Mouse (Mus musculus) erythroblast, adult 5-6 weeks (primary cell): Measurements from ENCODE around the gene Fam107b. TPM values are rescaled to one million over a fixed set of nuclear protein-coding genes. Genes with fewer than 3 reads are reported as not detected.

ENCODE experiments used
- ATAC-seq: replicated peaks from 2 replicates; pipeline ENCODE4 v1.8.0; 2016; ENCODE audit warnings: moderate number of reproducible peaks, mild to moderate bottlenecking, moderate TSS enrichment, inconsistent platforms; ENCODE audit not compliant: poor library complexity, low FRiP score, severe bottlenecking
- total RNA-seq, 2 experiments: library from RNA; stranded (forward) in 1 of 2; stranded (reverse) in 1 of 2; fragments of 150-400 nt in 1 of 2; fragments of 200-764, 138-1000 nt in 1 of 2; gene quantifications; 2 replicates each; pipeline versions ENCODE4 v1.2.3 to v1.2.4; 2015 to 2017; ENCODE audit warnings: low replicate concordance in 2 of 2

Fam107b gene
- total RNA-seq, 2 experiments from 2014 or later, result 136 to 180 TPM

- ATAC-seq, result no peak
These were observed 240.0 kb downstream of the Fam107b start for GRCm38 (mm10) chr2:3810321-3810720.

DNA sequence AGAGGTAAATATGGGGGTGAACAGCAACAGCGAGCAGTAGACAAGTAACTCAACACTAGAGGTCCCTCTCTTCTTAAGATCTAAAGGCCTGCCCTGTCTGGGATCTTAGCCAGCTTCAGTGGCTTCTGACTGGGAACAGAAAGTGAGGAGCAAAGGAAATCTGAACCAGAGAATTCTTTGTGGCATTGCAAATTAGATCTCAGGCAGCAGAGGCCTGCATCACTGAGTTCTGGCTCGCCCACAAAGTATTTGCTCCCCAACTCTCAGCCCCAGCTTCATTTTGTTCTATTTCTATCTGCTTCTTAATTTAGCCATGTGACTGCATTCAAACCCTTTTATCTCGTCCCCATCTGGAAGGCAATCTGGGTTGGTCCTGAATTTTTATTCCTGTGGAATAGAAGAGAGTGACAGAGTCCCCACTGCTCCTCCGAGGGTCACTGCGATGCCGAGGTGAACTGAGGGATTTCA lies 245.9 kb downstream of the Fam107b start:
- ATAC-seq, result no peak

- ATAC-seq, result no peak
These were observed 247.3 kb downstream of the Fam107b start for GRCm38 (mm10) chr2:3817626-3818025.

DNA sequence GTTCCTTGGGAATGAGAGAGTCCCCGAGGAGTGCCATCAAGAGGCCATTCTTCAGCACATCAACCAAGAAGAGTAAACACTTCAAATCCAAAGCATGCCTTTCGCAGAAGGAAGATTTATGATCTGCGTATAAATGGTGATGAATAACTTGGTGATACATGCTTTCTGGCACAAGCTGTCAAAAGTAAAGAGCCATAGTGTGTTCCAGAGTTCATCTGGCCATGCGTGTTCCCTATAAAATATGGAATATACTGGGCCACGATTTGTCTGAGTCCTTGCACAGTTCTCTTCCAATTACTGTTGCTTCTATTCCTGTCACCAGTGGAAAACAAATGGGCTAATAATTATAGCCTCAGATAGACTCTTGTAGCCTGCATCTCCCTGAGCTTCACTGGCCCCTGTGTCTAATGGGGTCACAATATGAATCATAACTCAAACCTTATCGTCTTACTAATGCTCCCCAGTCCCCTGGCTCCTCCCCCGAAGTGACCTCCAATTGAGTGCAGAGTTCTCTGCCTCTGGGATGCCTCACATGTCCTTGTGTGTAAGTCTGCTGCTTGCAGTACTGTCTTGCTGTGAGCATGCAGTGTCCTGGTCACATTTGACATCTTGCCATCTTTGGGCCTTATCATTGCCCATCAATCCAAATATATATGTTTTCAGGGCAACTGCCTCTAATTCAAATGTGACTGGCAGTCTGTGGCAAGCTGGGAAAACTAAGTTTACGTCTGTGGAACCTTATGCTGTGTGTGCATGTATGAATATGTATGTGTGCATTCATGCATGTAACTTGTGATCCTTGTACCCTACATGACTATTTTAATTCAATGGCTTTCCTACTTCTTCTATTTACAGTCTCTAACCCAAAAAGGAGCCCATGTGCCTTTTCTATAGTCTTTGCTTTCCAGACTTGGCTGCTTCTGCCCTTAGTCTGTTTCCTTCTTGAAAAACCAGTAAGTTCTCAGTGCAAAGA lies 252.5 kb downstream of the Fam107b start:
- no peak for ATAC-seq

Other genes with a start within 250 kb of the Fam107b start
- gene Rpp38, start 237.8 kb upstream of the Fam107b start, total RNA-seq (2015; ENCODE audit: low replicate concordance), result 5.6 and 6.5 TPM in 2 replicates
- gene Rpp38, start 237.8 kb upstream of the Fam107b start, total RNA-seq (2017; ENCODE audit: low replicate concordance), result 1.7 and 2.4 TPM in 2 replicates
- gene Acbd7, start 234.3 kb upstream of the Fam107b start, total RNA-seq (2015; ENCODE audit: low replicate concordance), result not detected in 2 replicates
- not detected in 2 replicates for gene Acbd7, start 234.3 kb upstream of the Fam107b start, total RNA-seq (2017; ENCODE audit: low replicate concordance)
- not detected in 2 replicates for gene Olah, start 173.3 kb upstream of the Fam107b start, total RNA-seq (2015; ENCODE audit: low replicate concordance)
- gene Olah, start 173.3 kb upstream of the Fam107b start, total RNA-seq (2017; ENCODE audit: low replicate concordance), result not detected in 2 replicates
- gene Meig1, start 147.8 kb upstream of the Fam107b start, total RNA-seq (2015; ENCODE audit: low replicate concordance), result not detected in 2 replicates
- not detected in 2 replicates for gene Meig1, start 147.8 kb upstream of the Fam107b start, total RNA-seq (2017; ENCODE audit: low replicate concordance)
- gene Dclre1c, start 146.4 kb upstream of the Fam107b start, total RNA-seq (2015; ENCODE audit: low replicate concordance), result 10.2 and 14.8 TPM in 2 replicates
- gene Dclre1c, start 146.4 kb upstream of the Fam107b start, total RNA-seq (2017; ENCODE audit: low replicate concordance), result 7.7 and 11.7 TPM in 2 replicates
- 4.0 and 14.2 TPM in 2 replicates for gene Suv39h2, start 95.5 kb upstream of the Fam107b start, total RNA-seq (2015; ENCODE audit: low replicate concordance)
- gene Suv39h2, start 95.5 kb upstream of the Fam107b start, total RNA-seq (2017; ENCODE audit: low replicate concordance), result 4.2 and 8.6 TPM in 2 replicates
- 0.58 and 1.7 TPM in 2 replicates for gene Gm45902, start 57.7 kb upstream of the Fam107b start, total RNA-seq (2015; ENCODE audit: low replicate concordance)
- 2.6 and 8.9 TPM in 2 replicates for gene Gm45902, start 57.7 kb upstream of the Fam107b start, total RNA-seq (2017; ENCODE audit: low replicate concordance)
- gene Hspa14, start 57.7 kb upstream of the Fam107b start, total RNA-seq (2015; ENCODE audit: low replicate concordance), result 16.7 and 19.0 TPM in 2 replicates
- gene Hspa14, start 57.7 kb upstream of the Fam107b start, total RNA-seq (2017; ENCODE audit: low replicate concordance), result 39.8 and 47.8 TPM in 2 replicates
- gene Cdnf, start 57.5 kb upstream of the Fam107b start, total RNA-seq (2015; ENCODE audit: low replicate concordance), result not detected in 2 replicates
- gene Cdnf, start 57.5 kb upstream of the Fam107b start, total RNA-seq (2017; ENCODE audit: low replicate concordance), result 1.0 and 1.1 TPM in 2 replicates